Mouse (Mus musculus) hindbrain, postnatal 0 days (tissue): Measurements from ENCODE around the gene Gm28230. TPM values are rescaled to one million over a fixed set of nuclear protein-coding genes. Genes with fewer than 3 reads are reported as not detected.

Experiments used
- ATAC-seq: fragments of 200-750 bp; cut with Nextera tagmentation; 2 replicates; pipeline ENCODE4 v1.8.0; 2017; ENCODE audit warnings: mild to moderate bottlenecking, moderate TSS enrichment, moderate library complexity
- DNase-seq: peaks from one replicate; pipeline ENCODE4 v3.0.0-alpha.2; 2015; ENCODE audit warnings: low spot score
- H3K27ac ChIP-seq: fragments of 300-500 bp; sonication (generic); 2 replicates; pipeline ENCODE4 v1.5.1; 2014; ENCODE audit warnings: mild to moderate bottlenecking
- H3K27me3 ChIP-seq: fragments of 300-500 bp; sonication (generic); 2 replicates; pipeline ENCODE4 v1.6.1; 2014; ENCODE audit warnings: low read length, mixed read lengths; ENCODE audit not compliant: insufficient read depth
- H3K36me3 ChIP-seq: fragments of 300-500 bp; sonication (generic); 2 replicates; pipeline ENCODE4 v1.6.1; 2014; ENCODE audit warnings: low read length, mixed read lengths; ENCODE audit not compliant: insufficient read depth
- H3K4me1 ChIP-seq: fragments of 300-500 bp; sonication (generic); 2 replicates; pipeline ENCODE4 v1.6.1; 2014; ENCODE audit warnings: antibody characterized with exemption, low read length, mixed read lengths; ENCODE audit not compliant: insufficient read depth
- H3K4me2 ChIP-seq: fragments of 300-500 bp; sonication (generic); 2 replicates; pipeline ENCODE4 v1.6.1; 2014; ENCODE audit warnings: low read depth, mild to moderate bottlenecking, low read length, moderate library complexity, mixed read lengths
- H3K4me3 ChIP-seq: fragments of 300-500 bp; sonication (generic); 2 replicates; pipeline ENCODE4 v1.5.1; 2014; ENCODE audit warnings: low read length
- H3K9ac ChIP-seq: fragments of 300-500 bp; sonication (generic); replicated peaks from 2 replicates; pipeline ENCODE4 v1.6.1; 2014; ENCODE audit warnings: mild to moderate bottlenecking, low read length, moderate library complexity, mixed read lengths
- H3K9me3 ChIP-seq: fragments of 300-500 bp; sonication (generic); 2 replicates; pipeline ENCODE4 v1.6.1; 2016; ENCODE audit warnings: low read length, mixed read lengths
- CTCF ChIP-seq: IDR thresholded peaks from 2 replicates; pipeline ENCODE4 v1.5.1; 2016; ENCODE audit warnings: antibody characterized with exemption, control low read depth, low read depth
- WGBS: fragments of 180-500 bp; shearing (Covaris S2); extraction: QIAGEN DNeasy Blood & Tissue Kit; methylation state at CpG from one replicate; pipeline ENCODE4 v1.1.7; 2014; 5-methylcytosine and 5-hydroxymethylcytosine counted together
- polyA plus RNA-seq: library from polyadenylated mRNA; unstranded; fragments of >200 nt; fragmentation: Nextera tagmentation; extraction: Ambion mirVana; gene quantifications from 2 replicates; pipeline ENCODE4 v1.2.1, GENCODE M21; 2015
- total RNA-seq: library from RNA; depleted of rRNA; stranded (reverse); fragments of >200 nt; gene quantifications from 2 replicates; pipeline ENCODE4 v1.2.3, GENCODE M21; 2014

The Gm28230 gene
- total and polyA plus RNA-seq, 2 experiments from 2014 or later: 0.70 to 3.5 TPM

DNA sequence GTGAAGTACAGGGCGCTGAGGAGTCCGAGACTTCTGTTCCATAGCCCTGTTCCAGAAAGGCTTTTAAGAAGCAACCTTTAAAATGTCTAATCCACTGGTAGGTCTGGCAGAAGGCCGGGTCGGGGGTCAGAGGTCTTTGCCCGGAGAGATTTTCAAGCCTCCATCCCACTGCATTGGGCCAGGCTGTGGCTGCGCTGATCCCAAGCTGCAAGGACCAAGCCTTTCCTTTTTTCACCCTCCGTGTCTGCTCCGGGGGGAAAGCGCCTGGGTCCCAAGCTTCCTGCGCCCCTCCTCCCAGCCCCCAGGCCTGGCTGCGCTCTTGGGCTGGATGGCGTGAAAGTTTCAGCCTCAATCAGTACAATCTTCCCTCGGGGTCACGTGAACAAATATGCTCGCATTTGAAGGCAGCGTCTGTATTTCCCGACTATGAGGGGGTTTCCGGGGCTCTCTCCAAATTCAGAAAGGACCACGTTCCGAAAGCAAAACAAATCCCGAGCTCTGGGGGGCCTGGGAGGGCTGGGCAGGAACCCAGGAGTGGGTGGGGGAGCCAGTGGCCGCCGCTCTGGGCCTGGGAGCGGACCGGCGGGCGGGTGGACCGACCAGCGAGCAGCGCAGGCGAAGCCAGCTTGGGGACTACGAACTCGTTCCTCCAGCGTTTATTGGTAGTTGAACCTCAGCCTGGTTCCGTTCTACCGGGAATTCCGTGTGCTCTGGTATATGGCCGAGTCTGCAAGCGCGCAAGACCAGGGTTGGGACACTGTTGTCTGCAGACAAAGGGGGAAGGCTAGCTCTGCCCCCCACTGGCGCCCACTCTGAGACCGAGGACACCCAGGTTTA lies 9.5 kb downstream of the Gm28230 start:
- H3K27ac ChIP-seq: peak overlapping the region; percentile 84
- no peaks in the 10 kb centered on the region for H3K36me3 ChIP-seq
- no peaks in the 10 kb centered on the region for H3K4me1 ChIP-seq
- ATAC-seq (no peak), DNase-seq (peak; percentile 66)
- peak overlapping the region; percentile 53 for H3K9ac ChIP-seq
- TF ChIP-seq CTCF: no peak
- H3K4me3 ChIP-seq: peak overlapping the region; percentile 33
- peaks cover 55% of the 10 kb centered on the region for H3K27me3 ChIP-seq
- WGBS: under 1% methylated on average over 42 of the region's 42 CpGs
- H3K9me3 ChIP-seq: no peaks in the 10 kb centered on the region
- H3K4me2 ChIP-seq: peak overlapping the region; percentile 49

DNA sequence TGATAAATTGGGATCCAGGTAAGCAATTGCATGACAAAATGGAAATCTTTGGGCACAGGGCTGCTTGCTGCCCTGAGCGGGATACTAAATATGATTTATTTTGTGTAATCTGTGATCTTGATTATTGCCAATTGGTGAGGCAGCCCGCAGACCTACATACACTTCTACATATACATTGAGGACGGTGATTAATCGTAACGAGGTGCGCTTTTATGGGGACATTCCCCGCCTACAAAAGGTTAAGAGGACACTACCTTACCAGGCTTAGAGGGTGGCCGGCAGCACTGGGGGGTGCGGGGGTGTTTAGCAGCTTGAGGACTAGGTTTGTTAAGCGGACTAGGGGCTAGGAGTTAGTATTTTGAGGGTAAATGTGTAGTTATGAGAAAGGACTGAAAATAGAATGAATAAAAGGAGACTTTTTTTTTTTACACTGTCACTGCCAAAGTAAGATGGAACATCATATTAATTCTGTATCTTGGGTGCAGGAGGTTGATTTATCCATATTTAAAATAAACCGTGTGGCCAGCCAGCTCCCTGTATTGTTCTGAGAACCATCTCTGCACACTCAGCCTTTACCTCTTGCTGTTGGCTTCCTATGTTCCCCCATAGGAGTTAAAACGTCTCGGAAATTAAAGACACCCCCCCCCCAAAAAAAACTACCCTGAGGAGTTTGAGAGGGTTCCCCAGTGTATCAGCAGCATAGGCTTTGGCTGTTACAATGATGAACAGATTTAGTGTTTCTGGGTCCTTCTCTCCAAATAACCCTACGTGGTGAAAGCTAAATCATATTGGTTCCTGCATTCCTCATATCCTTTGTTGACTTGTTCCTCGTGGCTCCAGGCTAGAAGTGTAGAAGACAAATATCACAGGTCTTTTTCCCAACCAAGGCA lies 10.4 kb downstream of the Gm28230 start:
- 3% methylated on average over 15 of the region's 15 CpGs for WGBS
- H3K9ac ChIP-seq: peak overlapping the region; percentile 53
- H3K27me3 ChIP-seq: peaks cover 54% of the 10 kb centered on the region
- DNase-seq: peak; percentile 29
- H3K4me3 ChIP-seq: peak overlapping the region; percentile 33
- no peaks in the 10 kb centered on the region for H3K4me1 ChIP-seq
- no peaks in the 10 kb centered on the region for H3K36me3 ChIP-seq
- no peak for TF ChIP-seq CTCF
- ATAC-seq: no peak
- H3K27ac ChIP-seq: peak overlapping the region; percentile 84
- H3K4me2 ChIP-seq: peak overlapping the region; percentile 49
- H3K9me3 ChIP-seq: no peaks in the 10 kb centered on the region

DNA sequence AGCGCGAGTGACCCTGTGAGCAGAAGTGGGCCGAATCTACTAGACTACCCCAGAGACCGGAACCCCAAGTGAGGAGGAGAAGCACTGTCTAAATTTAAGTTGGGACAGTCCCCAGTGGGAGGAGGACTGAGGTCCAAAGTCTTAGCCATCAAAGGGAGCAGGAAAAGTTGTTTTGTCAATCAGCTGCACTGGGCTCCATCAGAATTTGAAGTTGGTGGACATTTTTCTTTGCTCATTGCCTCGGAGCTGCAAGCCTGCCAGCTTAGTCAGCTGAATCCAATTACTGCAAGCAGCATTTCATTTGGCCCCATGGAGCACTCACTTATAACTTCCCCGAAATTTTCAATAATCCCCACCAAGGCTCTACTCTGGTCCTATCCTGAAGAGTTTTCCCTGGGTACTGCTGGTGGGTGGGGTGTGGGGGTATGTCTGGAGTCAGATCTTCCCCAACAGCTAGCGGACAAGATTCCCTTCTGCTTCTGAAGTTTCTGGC lies 11.1 kb downstream of the Gm28230 start:
- peaks cover 57% of the 10 kb centered on the region for H3K27me3 ChIP-seq
- no peaks in the 10 kb centered on the region for H3K4me1 ChIP-seq
- WGBS: 12% methylated on average over 7 of the region's 7 CpGs
- no peaks in the 10 kb centered on the region for H3K36me3 ChIP-seq
- peak overlapping the region; percentile 53 for H3K9ac ChIP-seq
- H3K4me2 ChIP-seq: peak overlapping the region; percentile 49
- DNase-seq (peak; percentile 45), ATAC-seq (no peak)
- peak overlapping the region; percentile 84 for H3K27ac ChIP-seq
- H3K4me3 ChIP-seq: peak overlapping the region; percentile 33
- H3K9me3 ChIP-seq: no peaks in the 10 kb centered on the region
- TF ChIP-seq CTCF: no peak

DNA sequence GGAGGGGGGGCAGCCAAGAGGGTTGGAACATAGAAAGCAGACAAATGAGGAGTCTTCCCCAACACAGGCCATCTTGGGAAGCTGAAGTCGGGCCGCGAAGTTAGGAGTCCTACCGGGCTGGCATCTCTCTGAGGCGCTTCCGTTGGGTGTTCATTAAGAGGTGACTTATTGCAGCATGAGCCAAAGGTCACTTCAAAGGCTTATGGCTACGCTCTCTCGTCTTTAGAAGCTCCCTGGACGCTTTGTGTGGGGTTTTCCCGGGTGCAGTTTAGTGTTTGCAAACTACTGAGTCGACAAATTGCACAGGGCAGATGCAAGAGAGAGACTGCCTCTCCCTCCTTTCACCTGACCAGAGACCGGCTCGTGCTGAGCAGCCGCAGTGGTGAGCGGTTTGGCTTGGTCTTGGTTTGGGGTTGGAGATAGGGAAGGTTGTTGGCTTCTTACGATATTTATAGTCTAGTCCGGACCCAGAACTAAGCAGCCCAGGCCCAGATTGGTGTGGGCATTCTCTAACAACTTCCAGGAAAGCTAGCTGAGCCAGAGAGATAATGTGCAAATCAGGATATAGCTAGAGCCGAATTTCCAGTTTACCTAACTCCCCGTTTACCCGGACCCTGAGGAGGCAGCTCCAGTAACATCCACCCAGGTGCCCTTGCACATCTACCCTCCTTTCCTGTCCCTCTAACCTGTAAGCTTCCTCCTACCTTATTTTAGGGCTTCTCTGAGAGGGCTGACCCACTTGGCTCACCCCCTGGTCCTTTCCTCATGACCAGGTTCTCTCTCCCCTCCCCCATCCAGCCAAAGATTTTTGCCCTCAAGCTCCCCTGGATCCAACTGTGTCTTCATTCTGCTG lies 12.3 kb downstream of the Gm28230 start:
- Histone ChIP-seq H3K9ac (peak overlapping the region; percentile 53), H3K27ac (peak overlapping the region; percentile 84), H3K27me3 (peaks cover 66% of the 10 kb centered on the region), H3K4me2 (peak overlapping the region; percentile 49), H3K9me3 (no peaks in the 10 kb centered on the region), H3K36me3 (no peaks in the 10 kb centered on the region), H3K4me1 (no peaks in the 10 kb centered on the region), H3K4me3 (peak overlapping the region; percentile 33)
- TF ChIP-seq CTCF: no peak
- DNase-seq: peak; percentile 39
- ATAC-seq: no peak
- WGBS: 3% methylated on average over 20 of the region's 20 CpGs

DNA sequence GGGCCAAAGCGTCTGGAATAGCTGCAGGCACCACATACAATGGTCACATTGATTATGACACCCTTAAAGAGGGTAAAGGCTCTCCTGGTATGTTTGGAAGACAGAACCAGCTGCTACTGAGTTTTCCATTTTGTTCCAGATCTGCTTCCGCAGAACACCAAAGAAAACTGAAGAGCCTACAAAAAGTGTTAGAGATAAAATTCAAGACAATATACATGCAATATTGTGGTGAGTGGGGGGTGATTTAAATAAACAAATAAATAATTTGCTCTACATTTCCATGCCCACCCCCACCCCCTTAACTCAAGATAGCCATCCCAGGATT lies 12.9 kb downstream of the Gm28230 start:
- Histone ChIP-seq H3K4me2 (peak overlapping the region; percentile 49), H3K9me3 (no peaks in the 10 kb centered on the region), H3K4me1 (no peaks in the 10 kb centered on the region), H3K27me3 (peaks cover 67% of the 10 kb centered on the region), H3K4me3 (peak overlapping the region; percentile 33), H3K36me3 (no peaks in the 10 kb centered on the region), H3K27ac (peak overlapping the region; percentile 84), H3K9ac (peak overlapping the region; percentile 53; the same call in 1 of the 2 replicates)
- ATAC-seq: no peak
- no peak for DNase-seq
- WGBS: 2% methylated on average over 2 of the region's 2 CpGs
- no peak for TF ChIP-seq CTCF

DNA sequence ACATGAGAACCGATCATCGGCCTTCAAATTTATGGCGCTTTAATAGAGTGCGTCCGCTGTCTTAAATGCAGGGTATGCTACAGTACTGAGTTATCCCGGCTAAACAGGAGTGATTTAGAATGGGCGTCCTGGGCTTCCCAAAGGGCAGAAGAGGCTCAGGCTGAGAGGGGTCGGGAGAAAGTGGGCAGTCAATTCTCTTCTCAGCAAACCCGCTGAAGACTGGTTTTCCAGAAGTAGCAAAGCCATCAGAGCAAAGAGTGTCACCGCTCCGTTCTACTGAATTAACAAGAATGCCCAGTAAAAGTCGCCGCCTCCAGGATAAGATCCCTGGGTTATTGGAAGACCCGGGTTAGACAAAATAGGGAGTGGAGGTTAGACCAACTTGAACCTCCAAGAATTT lies 13.3 kb downstream of the Gm28230 start:
- H3K9me3 ChIP-seq: no peaks in the 10 kb centered on the region
- no peaks in the 10 kb centered on the region for H3K36me3 ChIP-seq
- DNase-seq (no peak), ATAC-seq (no peak)
- H3K27ac ChIP-seq: peak overlapping the region; percentile 84
- TF ChIP-seq CTCF: no peak
- H3K4me2 ChIP-seq: peak overlapping the region; percentile 49
- 2% methylated on average over 14 of the region's 14 CpGs for WGBS
- H3K4me3 ChIP-seq: peak overlapping the region; percentile 33
- peaks cover 68% of the 10 kb centered on the region for H3K27me3 ChIP-seq
- no peaks in the 10 kb centered on the region for H3K4me1 ChIP-seq
- peak overlapping the region; percentile 49 for H3K9ac ChIP-seq
